Mouse (Mus musculus) heart, embryonic 16.5 days (tissue): ENCODE data around the gene Pip5k1b. TPM values are rescaled to one million over a fixed set of nuclear protein-coding genes. Genes with fewer than 3 reads are reported as not detected.

Source experiments
- ATAC-seq: fragments of 200-750 bp; cut with Nextera tagmentation; replicated peaks from 2 replicates; pipeline ENCODE4 v1.8.0; 2017; ENCODE audit warnings: moderate number of reproducible peaks; ENCODE audit not compliant: insufficient read depth, low FRiP score; ENCODE audit errors: extremely low read depth
- H3K27ac ChIP-seq: fragments of 300-500 bp; sonication (generic); 2 replicates; pipeline ENCODE4 v1.5.1; 2014; ENCODE audit warnings: mild to moderate bottlenecking, low read length, control low read depth, moderate library complexity
- H3K27me3 ChIP-seq: fragments of 300-500 bp; sonication (generic); 2 replicates; pipeline ENCODE4 v1.6.1; 2014; ENCODE audit warnings: low read length, mixed read lengths; ENCODE audit not compliant: control insufficient read depth, insufficient read depth
- H3K36me3 ChIP-seq: fragments of 300-500 bp; sonication (generic); 2 replicates; pipeline ENCODE4 v1.6.1; 2014; ENCODE audit not compliant: control insufficient read depth, insufficient read depth
- H3K4me1 ChIP-seq: fragments of 300-500 bp; sonication (generic); 2 replicates; pipeline ENCODE4 v1.6.1; 2014; ENCODE audit warnings: low read length, mixed read lengths; ENCODE audit not compliant: control insufficient read depth, insufficient read depth
- H3K4me2 ChIP-seq: fragments of 300-500 bp; sonication (generic); 2 replicates; pipeline ENCODE4 v1.6.1; 2014; ENCODE audit warnings: low read depth, mild to moderate bottlenecking, control low read depth, low read length
- H3K4me3 ChIP-seq: fragments of 300-500 bp; sonication (generic); 2 replicates; pipeline ENCODE4 v1.5.1; 2014; ENCODE audit warnings: mild to moderate bottlenecking, control low read depth, low read length
- H3K9ac ChIP-seq: fragments of 300-500 bp; sonication (generic); 2 replicates; pipeline ENCODE4 v1.6.1; 2014; ENCODE audit warnings: low read length, control low read depth
- H3K9me3 ChIP-seq: fragments of 300-500 bp; sonication (generic); replicated peaks from 2 replicates; pipeline ENCODE4 v1.6.1; 2016; ENCODE audit warnings: low read length; ENCODE audit not compliant: control insufficient read depth
- WGBS: fragments of 180-500 bp; shearing (Covaris S2); extraction: QIAGEN DNeasy Blood & Tissue Kit; methylation state at CpG from one replicate; pipeline ENCODE4 v1.1.7; 2014; 5-methylcytosine and 5-hydroxymethylcytosine counted together
- polyA plus RNA-seq: library from polyadenylated mRNA; unstranded; fragments of >200 nt; fragmentation: Nextera tagmentation; extraction: Ambion mirVana; gene quantifications from 2 replicates; pipeline ENCODE4 v1.2.1, GENCODE M21; 2015

Gene Pip5k1b
- polyA plus RNA-seq, 1 experiment from 2014 or later, result 11.1 TPM

DNA sequence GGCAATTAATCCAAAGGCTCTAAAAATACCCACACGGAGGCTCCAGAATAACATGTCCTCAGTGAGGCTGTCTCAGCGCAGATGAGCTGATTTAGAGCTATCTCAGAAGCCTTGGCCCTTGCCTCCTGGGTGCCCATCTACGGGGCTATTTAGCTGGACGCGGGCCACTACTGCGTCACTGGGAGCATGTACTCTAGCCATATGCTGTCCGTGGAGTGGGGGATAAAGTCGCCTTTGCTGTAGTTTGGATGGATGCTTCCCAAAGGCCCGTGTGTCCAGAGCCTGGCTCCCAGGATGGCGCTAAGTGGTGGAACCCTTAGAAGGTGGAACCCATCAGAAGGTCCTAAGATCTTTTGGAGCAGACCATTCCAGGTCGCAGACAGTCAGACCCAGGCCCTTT lies 241.0 kb downstream of the Pip5k1b start:
- ATAC-seq, result no peak
- no peak overlapping the region for H3K27ac ChIP-seq
- 88% methylated on average over 11 of the region's 11 CpGs for WGBS

DNA sequence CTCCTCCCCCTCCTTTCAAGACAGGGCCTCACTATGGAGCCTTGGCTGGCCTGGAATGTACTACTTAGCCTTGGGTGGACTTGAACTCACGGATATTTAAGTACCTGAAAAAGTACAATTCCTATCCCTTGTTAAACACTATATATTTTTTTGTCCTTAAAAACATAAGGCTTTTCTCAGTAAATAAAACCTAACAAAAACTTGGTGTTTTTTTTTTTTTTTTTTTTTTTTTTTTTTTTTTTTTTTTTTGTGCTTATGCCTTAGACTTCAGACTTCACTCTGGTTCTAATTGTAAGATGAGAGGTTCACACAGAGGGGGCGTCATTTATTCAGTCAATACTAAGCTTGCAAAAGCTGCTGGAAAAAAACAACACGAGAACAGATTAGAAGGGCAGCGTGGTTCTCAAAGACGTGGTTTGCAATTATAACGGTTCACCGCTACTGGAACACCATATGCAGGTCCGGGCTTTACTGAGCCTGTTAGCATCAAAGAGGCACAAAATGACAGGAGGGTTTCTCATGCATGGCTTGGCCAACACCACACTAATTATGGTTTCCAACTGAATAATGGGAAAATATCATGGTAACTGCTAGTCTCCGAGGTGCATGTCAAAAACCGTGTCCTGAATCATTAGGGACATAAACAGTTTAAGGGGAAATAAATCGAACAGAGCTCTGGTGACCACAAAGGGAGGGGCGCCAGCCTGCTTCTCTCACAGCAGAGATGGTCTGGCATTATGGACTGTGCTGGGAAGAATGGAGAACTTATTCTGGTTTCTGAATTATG lies 242.9 kb downstream of the Pip5k1b start:
- H3K9ac ChIP-seq, result no peak overlapping the region
- 80% methylated on average over 12 of the region's 12 CpGs for WGBS
- no peaks in the 10 kb centered on the region for H3K36me3 ChIP-seq
- peak overlapping the region; percentile 56 for H3K27ac ChIP-seq
- no peaks in the 10 kb centered on the region for H3K9me3 ChIP-seq
- H3K4me2 ChIP-seq, result no peak overlapping the region
- peaks cover 28% of the 10 kb centered on the region for H3K4me1 ChIP-seq
- H3K4me3 ChIP-seq, result no peak overlapping the region
- H3K27me3 ChIP-seq, result no peaks in the 10 kb centered on the region
- ATAC-seq, result no peak

More for the DNA sequence above, 241.0 kb downstream of the Pip5k1b start:
- peaks cover 25% of the 10 kb centered on the region for H3K4me1 ChIP-seq
- H3K9me3 ChIP-seq, result no peaks in the 10 kb centered on the region
- H3K9ac ChIP-seq, result no peak overlapping the region
- no peaks in the 10 kb centered on the region for H3K27me3 ChIP-seq
- no peak overlapping the region for H3K4me2 ChIP-seq
- no peak overlapping the region for H3K4me3 ChIP-seq
- no peaks in the 10 kb centered on the region for H3K36me3 ChIP-seq

GRCm38 (mm10) chr19:24312046-24312445 lies 243.6 kb downstream of the Pip5k1b start:
- peak overlapping the region; percentile 56 for H3K27ac ChIP-seq

GRCm38 (mm10) chr19:24308305-24308705 lies 247.4 kb downstream of the Pip5k1b start:
- no peaks in the 10 kb centered on the region for H3K36me3 ChIP-seq
- H3K27ac ChIP-seq, result peak overlapping the region; percentile 98
- peak overlapping the region; percentile 45; the same call in 1 of the 2 replicates for H3K4me2 ChIP-seq
- H3K27me3 ChIP-seq, result no peaks in the 10 kb centered on the region
- no peak overlapping the region for H3K4me3 ChIP-seq
- WGBS, result 11% methylated on average over 5 of the region's 5 CpGs
- H3K9ac ChIP-seq, result peak overlapping the region; percentile 62
- H3K9me3 ChIP-seq, result 0 out of 2 replicates have a peak, but pooled peaks cover 2% of the 10 kb centered on the region
- ATAC-seq, result peak; percentile 91
- H3K4me1 ChIP-seq, result peaks cover 15% of the 10 kb centered on the region

More at GRCm38 (mm10) chr19:24312046-24312445, 243.6 kb downstream of the Pip5k1b start:
- no peak for ATAC-seq
- Histone ChIP-seq H3K27me3 (no peaks in the 10 kb centered on the region), H3K9me3 (no peaks in the 10 kb centered on the region), H3K4me3 (no peak overlapping the region), H3K4me1 (peaks cover 30% of the 10 kb centered on the region), H3K36me3 (no peaks in the 10 kb centered on the region), H3K9ac (no peak overlapping the region), H3K4me2 (no peak overlapping the region)
- 37% methylated on average over 5 of the region's 5 CpGs for WGBS

- Histone ChIP-seq H3K9me3 (0 out of 2 replicates have a peak, but pooled peaks cover 2% of the 10 kb centered on the region), H3K4me2 (peak overlapping the region; percentile 45), H3K4me1 (peaks cover 15% of the 10 kb centered on the region), H3K27ac (peak overlapping the region; percentile 98), H3K9ac (peak overlapping the region; percentile 62), H3K4me3 (no peak overlapping the region), H3K27me3 (no peaks in the 10 kb centered on the region), H3K36me3 (no peaks in the 10 kb centered on the region)
- 30% methylated on average over 13 of the region's 13 CpGs for WGBS
- peak; percentile 58 for ATAC-seq
These were observed 248.1 kb downstream of the Pip5k1b start for GRCm38 (mm10) chr19:24307271-24308221.

GRCm38 (mm10) chr19:24306351-24306750 lies 249.3 kb downstream of the Pip5k1b start:
- 92% methylated on average over 5 of the region's 5 CpGs for WGBS
- H3K4me1 ChIP-seq, result peaks cover 13% of the 10 kb centered on the region
- no peak overlapping the region for H3K9ac ChIP-seq
- H3K27ac ChIP-seq, result no peak overlapping the region
- H3K4me2 ChIP-seq, result no peak overlapping the region
- no peaks in the 10 kb centered on the region for H3K27me3 ChIP-seq
- ATAC-seq, result no peak
- H3K36me3 ChIP-seq, result no peaks in the 10 kb centered on the region
- 0 out of 2 replicates have a peak, but pooled peaks cover 2% of the 10 kb centered on the region for H3K9me3 ChIP-seq
- no peak overlapping the region for H3K4me3 ChIP-seq

- ATAC-seq, result no peak
- Histone ChIP-seq H3K9ac (no peak overlapping the region), H3K9me3 (0 out of 2 replicates have a peak, but pooled peaks cover 2% of the 10 kb centered on the region), H3K4me3 (no peak overlapping the region), H3K27me3 (no peaks in the 10 kb centered on the region), H3K36me3 (no peaks in the 10 kb centered on the region), H3K27ac (no peak overlapping the region), H3K4me1 (peaks cover 11% of the 10 kb centered on the region), H3K4me2 (no peak overlapping the region)
- 60% methylated on average over 10 of the region's 10 CpGs for WGBS
These were observed 253.5 kb downstream of the Pip5k1b start for GRCm38 (mm10) chr19:24302198-24302597.

DNA sequence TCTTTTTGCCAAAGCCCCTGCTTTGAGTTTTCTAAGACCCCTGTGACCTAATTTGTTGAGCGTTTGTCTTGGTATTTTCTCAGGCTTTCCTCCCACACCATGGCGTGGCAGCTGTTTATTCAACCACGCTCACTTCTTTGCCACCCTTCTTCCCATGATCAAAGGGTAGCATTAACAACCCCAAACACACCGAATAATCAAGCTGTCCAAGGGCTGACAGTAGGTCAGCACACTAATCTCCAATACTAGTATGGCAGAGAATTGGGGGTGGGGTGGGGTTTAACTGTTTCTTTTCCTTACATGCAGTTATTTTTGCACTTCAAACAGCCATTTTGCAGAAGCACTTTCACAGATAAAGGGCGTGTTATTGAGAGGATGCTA lies 253.9 kb downstream of the Pip5k1b start:
- H3K4me3 ChIP-seq, result no peak overlapping the region
- no peak for ATAC-seq
- peak overlapping the region; percentile 59; the same call in 1 of the 2 replicates for H3K4me2 ChIP-seq
- no peaks in the 10 kb centered on the region for H3K27me3 ChIP-seq
- H3K4me1 ChIP-seq, result peaks cover 10% of the 10 kb centered on the region
- WGBS, result 43% methylated on average over 5 of the region's 5 CpGs
- H3K27ac ChIP-seq, result no peak overlapping the region
- no peaks in the 10 kb centered on the region for H3K36me3 ChIP-seq
- H3K9ac ChIP-seq, result no peak overlapping the region
- 0 out of 2 replicates have a peak, but pooled peaks cover 2% of the 10 kb centered on the region for H3K9me3 ChIP-seq
